Mouse (Mus musculus) cerebellum, adult 2 months (tissue): ENCODE results near the gene Tnfsf15.

Source experiments
- CTCF ChIP-seq: fragments of 200-500 bp; IDR thresholded peaks from 2 replicates; pipeline ENCODE4 v1.5.1; 2011; ENCODE audit warnings: low read depth, mild to moderate bottlenecking, control low read depth, low read length, moderate library complexity, borderline replicate concordance; ENCODE audit not compliant: insufficient read depth
- POLR2A ChIP-seq: fragments of 200-500 bp; IDR thresholded peaks from 2 replicates; pipeline ENCODE4 v1.6.1; 2011; ENCODE audit warnings: low read length, control low read depth, borderline replicate concordance; ENCODE audit not compliant: insufficient read depth

DNA sequence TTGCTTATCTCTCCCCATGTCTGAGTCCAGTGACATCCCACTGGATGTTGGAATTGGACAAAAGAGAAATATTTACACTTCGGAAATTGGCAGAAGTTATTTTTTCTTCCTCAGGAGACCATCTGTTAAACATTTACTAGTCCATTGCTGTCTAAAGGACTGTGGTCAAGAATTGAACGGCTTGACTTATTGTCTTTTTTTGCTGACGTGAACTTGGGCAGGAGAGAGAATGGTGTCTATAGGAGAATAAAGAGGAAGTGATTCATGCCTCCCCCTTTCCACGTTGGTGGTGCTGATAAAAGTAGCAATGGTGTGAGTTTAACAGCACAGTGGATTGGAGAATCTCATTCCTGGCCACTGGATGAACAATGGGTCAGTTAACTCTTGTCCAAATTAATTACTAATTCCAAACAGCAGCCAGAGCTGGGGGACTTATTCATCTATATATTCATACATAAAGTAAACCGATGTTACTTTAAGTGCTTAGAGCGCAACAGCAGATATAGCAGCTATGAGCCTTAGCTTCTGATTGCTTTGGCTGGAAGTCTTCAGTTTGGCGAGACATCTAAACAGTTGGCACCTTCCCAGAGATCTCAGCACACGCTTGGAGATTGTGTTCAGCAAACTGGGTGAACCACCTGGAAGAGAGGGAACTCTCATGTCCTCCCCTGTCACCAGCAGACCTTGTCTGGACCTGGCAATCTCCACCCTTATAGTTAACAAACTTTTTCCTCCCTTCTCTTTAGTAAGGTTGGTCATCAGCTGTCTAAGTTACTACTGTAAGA is 28.6 kb upstream of the Tnfsf15 start:
- TF ChIP-seq CTCF, result no peak
- TF ChIP-seq POLR2A, result no peak
